ENCODE assay signal across 31 mouse cellular contexts in genomic region chrX:35951945-35952344, GRCm38 (mm10).
DNase-seq lines count a peak whose midpoint lies in the region; ATAC-seq and TF ChIP-seq lines count a peak whose summit lies in the region.
"Had no signal": no experiment of that assay in that cellular context is flagged by ENCODE, and none has a peak within 500 bp of the region (broad histone marks: within the 10 kb centered on the region; RNA-seq: fewer than 3 reads in every experiment).

No protein-coding gene starts in this region.

- no peak for TF ChIP-seq POLR2A in brain, embryonic 14.5 days (IDR thresholded peaks at IDR 0.05; ENCODE audit: borderline replicate concordance, extremely low read depth, insufficient read depth, insufficient read length, poor library complexity, severe bottlenecking)

- H3K36me3 ChIP-seq in forebrain, embryonic 14.5 days (ENCODE audit: control insufficient read depth, insufficient read depth, low read length) = no peaks in the 10 kb centered on the region
- no peaks in the 10 kb centered on the region for H3K36me3 ChIP-seq in forebrain, embryonic 11.5 days (ENCODE audit: control insufficient read depth, insufficient read depth, low read length)
- 0 out of 2 replicates have a peak, but pooled peaks cover 3% of the 10 kb centered on the region for H3K36me3 ChIP-seq in hindbrain, embryonic 13.5 days
- H3K36me3 ChIP-seq in hindbrain, embryonic 10.5 days = 0 out of 2 replicates have a peak, but pooled peaks cover 4% of the 10 kb centered on the region
- no peaks in the 10 kb centered on the region for H3K36me3 ChIP-seq in midbrain, embryonic 15.5 days (replicated peaks)
- H3K36me3 ChIP-seq in midbrain, embryonic 11.5 days (ENCODE audit: control insufficient read depth, insufficient read depth, low read length) = no peaks in the 10 kb centered on the region
- H3K36me3 ChIP-seq: embryonic facial prominence, embryonic 12.5 days; G1E; heart, embryonic 10.5 days; heart, embryonic 15.5 days; hindbrain, embryonic 15.5 days; intestine, embryonic 15.5 days; liver, embryonic 12.5 days had no signal

- no peaks in the 10 kb centered on the region for H3K27me3 ChIP-seq in forebrain, embryonic 14.5 days (replicated peaks; ENCODE audit: control insufficient read depth, insufficient read depth, low read length)
- no peaks in the 10 kb centered on the region for H3K27me3 ChIP-seq in forebrain, embryonic 11.5 days (ENCODE audit: control insufficient read depth, insufficient read depth, low read length)
- no peaks in the 10 kb centered on the region for H3K27me3 ChIP-seq in hindbrain, embryonic 13.5 days
- no peaks in the 10 kb centered on the region for H3K27me3 ChIP-seq in hindbrain, embryonic 10.5 days (ENCODE audit: insufficient read depth, poor library complexity, severe bottlenecking)
- H3K27me3 ChIP-seq in midbrain, embryonic 15.5 days (replicated peaks) = no peaks in the 10 kb centered on the region
- H3K27me3 ChIP-seq in midbrain, embryonic 11.5 days (ENCODE audit: control insufficient read depth, insufficient read depth, low read length) = no peaks in the 10 kb centered on the region
- H3K27me3 ChIP-seq: embryonic facial prominence, embryonic 12.5 days; heart, embryonic 15.5 days; hindbrain, embryonic 15.5 days; intestine, embryonic 15.5 days; liver, embryonic 12.5 days had no signal

- H3K4me3 ChIP-seq in forebrain, embryonic 14.5 days (ENCODE audit: low read depth, low read length) = no peak overlapping the region
- H3K4me3 ChIP-seq in forebrain, embryonic 11.5 days (ENCODE audit: low read depth, low read length) = no peak overlapping the region
- no peak overlapping the region for H3K4me3 ChIP-seq in hindbrain, embryonic 13.5 days
- no peak overlapping the region for H3K4me3 ChIP-seq in hindbrain, embryonic 10.5 days
- H3K4me3 ChIP-seq in midbrain, embryonic 15.5 days = no peak overlapping the region
- no peak overlapping the region for H3K4me3 ChIP-seq in midbrain, embryonic 11.5 days (ENCODE audit: low read depth, low read length)
- H3K4me3 ChIP-seq: embryonic facial prominence, embryonic 12.5 days; heart, embryonic 10.5 days; heart, embryonic 15.5 days; hindbrain, embryonic 15.5 days; intestine, embryonic 15.5 days; liver, embryonic 12.5 days; myocyte had no signal

- no peak overlapping the region for H3K27ac ChIP-seq in forebrain, embryonic 14.5 days (ENCODE audit: low read depth, low read length)
- H3K27ac ChIP-seq in forebrain, embryonic 11.5 days (ENCODE audit: low read depth, low read length) = no peak overlapping the region
- H3K27ac ChIP-seq in hindbrain, embryonic 13.5 days = 0 out of 2 replicates have a peak overlapping the region, but pooled peaks have one; percentile 30
- no peak overlapping the region for H3K27ac ChIP-seq in hindbrain, embryonic 10.5 days
- no peak overlapping the region for H3K27ac ChIP-seq in midbrain, embryonic 15.5 days
- H3K27ac ChIP-seq in midbrain, embryonic 11.5 days (ENCODE audit: low read depth, low read length) = no peak overlapping the region
- H3K27ac ChIP-seq: embryonic facial prominence, embryonic 12.5 days; heart, embryonic 10.5 days; heart, embryonic 15.5 days; hindbrain, embryonic 15.5 days; intestine, embryonic 15.5 days; kidney, postnatal 0 days; liver, embryonic 12.5 days; macrophage had no signal

- no peak overlapping the region for H3K4me2 ChIP-seq in forebrain, embryonic 14.5 days (ENCODE audit: low read length)
- no peak overlapping the region for H3K4me2 ChIP-seq in forebrain, embryonic 11.5 days (ENCODE audit: low read depth, low read length, severe bottlenecking)
- no peak overlapping the region for H3K4me2 ChIP-seq in hindbrain, embryonic 13.5 days
- no peak overlapping the region for H3K4me2 ChIP-seq in midbrain, embryonic 15.5 days
- no peak overlapping the region for H3K4me2 ChIP-seq in midbrain, embryonic 11.5 days
- H3K4me2 ChIP-seq: embryonic facial prominence, embryonic 12.5 days; heart, embryonic 15.5 days; hindbrain, embryonic 15.5 days; intestine, embryonic 15.5 days; liver, embryonic 12.5 days had no signal

- H3K9me3 ChIP-seq in forebrain, embryonic 14.5 days (replicated peaks; ENCODE audit: control insufficient read depth, low read length) = no peaks in the 10 kb centered on the region
- H3K9me3 ChIP-seq in forebrain, embryonic 11.5 days (ENCODE audit: control insufficient read depth, low read length) = no peaks in the 10 kb centered on the region
- no peaks in the 10 kb centered on the region for H3K9me3 ChIP-seq in hindbrain, embryonic 13.5 days
- H3K9me3 ChIP-seq in hindbrain, embryonic 10.5 days = no peaks in the 10 kb centered on the region
- no peaks in the 10 kb centered on the region for H3K9me3 ChIP-seq in midbrain, embryonic 15.5 days
- no peaks in the 10 kb centered on the region for H3K9me3 ChIP-seq in midbrain, embryonic 11.5 days (ENCODE audit: control insufficient read depth, low read length)
- H3K9me3 ChIP-seq: embryonic facial prominence, embryonic 12.5 days; G1E; heart, embryonic 10.5 days; heart, embryonic 15.5 days; hindbrain, embryonic 15.5 days; intestine, embryonic 15.5 days; liver, embryonic 12.5 days had no signal

- WGBS in forebrain, embryonic 14.5 days = 54% methylated on average over 3 of the region's 3 CpGs
- 69% methylated on average over 3 of the region's 3 CpGs for WGBS in forebrain, embryonic 11.5 days
- 62% methylated on average over 3 of the region's 3 CpGs for WGBS in hindbrain, embryonic 13.5 days
- WGBS in hindbrain, embryonic 10.5 days = 86% methylated on average over 3 of the region's 3 CpGs
- WGBS in midbrain, embryonic 15.5 days = 60% methylated on average over 3 of the region's 3 CpGs
- 80% methylated on average over 3 of the region's 3 CpGs for WGBS in midbrain, embryonic 11.5 days

- no peak for TF ChIP-seq CTCF in brain, embryonic 14.5 days (IDR thresholded peaks at IDR 0.05; ENCODE audit: borderline replicate concordance, extremely low read depth, insufficient read depth, insufficient read length)

- DNase-seq in forebrain, embryonic 14.5 days (ENCODE audit: low spot score) = peak; percentile 30
- DNase-seq in forebrain, embryonic 11.5 days (ENCODE audit: low spot score) = no peak
- no peak for DNase-seq in hindbrain, embryonic 10.5 days (ENCODE audit: low spot score)
- no peak for DNase-seq in midbrain, embryonic 11.5 days (ENCODE audit: low spot score, missing footprints)
- peak; percentile 61 for DNase-seq in brain, embryonic 14.5 days (ENCODE audit: low read depth)
- DNase-seq in heart, adult 9 months (ENCODE audit: low spot score in 2 of 2) = no peak
- DNase-seq: adrenal gland, postnatal 14 days; cerebellum, adult 11-12 months; cerebellum, adult 9-11 months; embryo, embryonic 11 days; kidney, adult 2 months; layer of hippocampus, postnatal 36 days; left cerebral cortex, postnatal 4 days; liver, postnatal 0 days; right cerebral cortex, adult 18-20 months; thymus, adult 2 months; thymus, postnatal 36 days had no signal

- peak; percentile 23; the same call in 1 of the 2 replicates for ATAC-seq in forebrain, embryonic 14.5 days
- no peak for ATAC-seq in forebrain, embryonic 11.5 days (replicated peaks; ENCODE audit: low FRiP score)
- ATAC-seq in hindbrain, embryonic 13.5 days (ENCODE audit: low FRiP score) = no peak
- peak; percentile 70; the same call in 1 of the 2 replicates for ATAC-seq in midbrain, embryonic 15.5 days (replicated peaks)
- ATAC-seq in midbrain, embryonic 11.5 days (ENCODE audit: low FRiP score) = no peak
- ATAC-seq: liver, embryonic 12.5 days; liver, postnatal 0 days; lung, postnatal 0 days; midbrain, embryonic 16.5 days had no signal

- no peaks in the 10 kb centered on the region for H3K4me1 ChIP-seq in forebrain, embryonic 14.5 days (ENCODE audit: control insufficient read depth, insufficient read depth, low read length)
- H3K4me1 ChIP-seq in forebrain, embryonic 11.5 days (replicated peaks; ENCODE audit: control insufficient read depth, insufficient read depth, low read length) = no peaks in the 10 kb centered on the region
- H3K4me1 ChIP-seq in hindbrain, embryonic 13.5 days (replicated peaks) = no peaks in the 10 kb centered on the region
- no peaks in the 10 kb centered on the region for H3K4me1 ChIP-seq in hindbrain, embryonic 10.5 days (replicated peaks)
- no peaks in the 10 kb centered on the region for H3K4me1 ChIP-seq in midbrain, embryonic 15.5 days
- H3K4me1 ChIP-seq in midbrain, embryonic 11.5 days (ENCODE audit: control insufficient read depth, insufficient read depth, low read length) = no peaks in the 10 kb centered on the region
- H3K4me1 ChIP-seq: embryonic facial prominence, embryonic 12.5 days; heart, embryonic 10.5 days; heart, embryonic 15.5 days; hindbrain, embryonic 15.5 days; intestine, embryonic 15.5 days; liver, embryonic 12.5 days had no signal

- no peak overlapping the region for H3K9ac ChIP-seq in forebrain, embryonic 14.5 days (ENCODE audit: low read length)
- no peak overlapping the region for H3K9ac ChIP-seq in forebrain, embryonic 11.5 days (ENCODE audit: low read length)
- no peak overlapping the region for H3K9ac ChIP-seq in hindbrain, embryonic 13.5 days
- H3K9ac ChIP-seq in midbrain, embryonic 15.5 days = no peak overlapping the region
- H3K9ac ChIP-seq in midbrain, embryonic 11.5 days (ENCODE audit: low read length) = no peak overlapping the region
- H3K9ac ChIP-seq: embryonic facial prominence, embryonic 12.5 days; heart, embryonic 15.5 days; hindbrain, embryonic 15.5 days; intestine, embryonic 15.5 days; liver, embryonic 12.5 days; liver, postnatal 0 days had no signal

Comparison
In these comparisons a context has a peak if more than half of its experiments do, and no peak if none do; other contexts are left out.
1. ATAC-seq: peak in forebrain, embryonic 14.5 days (single experiment) and midbrain, embryonic 15.5 days (single experiment); none in forebrain, embryonic 11.5 days (single experiment), hindbrain, embryonic 13.5 days (single experiment) and midbrain, embryonic 11.5 days (single experiment).
2. DNase-seq: peak in forebrain, embryonic 14.5 days (single experiment) and brain, embryonic 14.5 days (single experiment); none in forebrain, embryonic 11.5 days (single experiment), hindbrain, embryonic 10.5 days (single experiment), midbrain, embryonic 11.5 days (single experiment) and heart, adult 9 months (0 of 2).